Mouse (Mus musculus) Patski (cell line): ENCODE data around the gene Timp2. TPM values are rescaled to one million over a fixed set of nuclear protein-coding genes. Genes with fewer than 3 reads are reported as not detected.

Experiments used
- ATAC-seq: fragments of 100-300 bp; one replicate; pipeline ENCODE4 v1.8.0; 2021
- CTCF ChIA-PET: fragments of 350-600 bp; sonication (Branson Sonifier 250); formaldehyde crosslinking; loops from one replicate; lab custom pipeline; 2022; ENCODE audit warnings: inconsistent platforms; lab: Charles Lee
- POLR2A ChIA-PET: fragments of 350-600 bp; sonication (Branson Sonifier 250); formaldehyde crosslinking; loops from one replicate; lab custom pipeline; 2022; ENCODE audit warnings: antibody characterized with exemption, inconsistent platforms; lab: Charles Lee
- DNase-seq: peaks from one replicate; pipeline ENCODE4 v3.0.0-alpha.2; 2011; ENCODE audit warnings: low read depth, low spot score
- H3K27me3 ChIP-seq: fragments of 371-371 bp; one replicate; pipeline ENCODE4 v1.5.1; 2021
- CTCF ChIP-seq: fragments of 100-300 bp; IDR thresholded peaks from one replicate; pipeline ENCODE4 v1.5.1; 2021
- in situ Hi-C: fragments of 300-500 bp; cut with MboI; formaldehyde crosslinking; loops from 3 replicates; pipeline ENCODE4 v1.11.1; 2018; ENCODE audit warnings: low pct_unique_long_range_greater_than_20kb, mixed read lengths
- polyA plus RNA-seq: library from polyadenylated mRNA; unstranded; gene quantifications from one replicate; pipeline ENCODE4 v1.2.3, GENCODE M21; 2021

The Timp2 gene
- polyA plus RNA-seq, 1 experiment from 2014 or later, result 459 TPM

DNA sequence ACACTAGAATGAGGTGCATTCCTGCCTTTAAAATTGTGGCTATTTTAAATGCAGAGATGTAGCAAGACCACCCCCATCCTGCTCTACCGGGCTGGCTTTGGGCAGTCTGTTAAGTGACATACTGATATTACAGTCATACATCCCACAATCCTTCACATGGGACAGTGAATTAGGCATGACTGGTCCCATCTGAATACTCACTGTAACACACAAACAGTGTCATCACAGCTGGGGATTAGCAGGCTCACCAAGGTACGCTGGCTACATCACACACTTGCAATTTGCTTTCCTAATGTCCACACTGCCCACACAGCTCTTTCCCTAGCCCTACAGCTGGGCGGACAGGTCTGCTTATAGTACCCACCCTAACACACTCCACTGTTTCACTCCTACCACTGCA, 75.3 kb downstream of the Timp2 start:
- POLR2A ChIA-PET, result interaction anchor here (1.5 kb wide), 1 partner anchor 9 kb away, joined by 6 read pairs; no protein-coding TSS in a partner anchor
- TF ChIP-seq CTCF, result no peak
- DNase-seq, result no peak
- in situ Hi-C loops, result no loop called here
- no peak for ATAC-seq
- no peaks in the 10 kb centered on the region for H3K27me3 ChIP-seq
- CTCF ChIA-PET, result interaction anchor here (1.2 to 2.3 kb wide), 2 partner anchors 10 to 18 kb away, joined by 3 to 8 read pairs; partner anchors contain the start of gene Usp36

DNA sequence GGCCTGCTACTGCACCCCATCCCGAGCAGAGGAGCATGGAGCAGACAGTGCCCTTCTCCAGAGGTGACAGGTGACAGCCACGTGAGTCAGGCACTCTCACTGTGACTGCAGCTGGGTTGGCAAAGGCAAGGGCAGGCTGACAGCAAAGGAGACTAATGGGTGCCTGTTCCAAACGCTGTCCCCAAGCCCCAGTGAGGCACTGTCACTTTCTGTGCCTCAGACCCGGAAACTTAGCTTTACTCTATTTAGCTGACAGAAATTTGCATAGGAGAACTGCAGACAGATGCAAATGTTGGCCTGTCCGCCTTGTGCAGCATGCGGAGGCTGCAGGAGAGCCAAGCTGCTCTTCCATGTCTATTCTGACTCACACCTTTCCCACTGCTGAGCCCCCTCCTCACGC, 79.2 kb downstream of the Timp2 start:
- in situ Hi-C loops, result no loop called here
- CTCF ChIA-PET, result no interaction called here
- H3K27me3 ChIP-seq, result no peaks in the 10 kb centered on the region
- POLR2A ChIA-PET, result no interaction called here
- ATAC-seq (no peak), DNase-seq (no peak)
- TF ChIP-seq CTCF, result no peak

DNA sequence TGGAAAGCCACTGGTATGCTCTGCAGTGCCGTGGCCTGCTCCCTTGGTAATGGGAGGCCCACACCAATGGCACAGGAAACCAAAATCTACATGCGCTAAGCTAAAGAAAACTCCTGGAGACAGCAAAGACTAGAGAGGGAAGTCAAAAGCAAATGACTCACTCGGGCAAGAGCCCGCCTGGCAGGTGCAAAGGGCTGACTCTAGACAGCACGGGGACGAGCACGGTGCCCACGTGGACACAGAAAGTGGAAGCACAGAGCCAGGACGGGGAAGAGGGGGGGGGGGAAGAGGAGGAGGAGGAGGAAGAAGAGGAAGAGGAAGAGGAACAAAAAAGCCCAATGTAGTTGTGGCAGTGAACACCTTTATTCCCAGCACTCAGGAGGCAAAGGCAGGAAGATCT, 80.4 kb downstream of the Timp2 start:
- in situ Hi-C loops, result no loop called here
- no peak for TF ChIP-seq CTCF
- ATAC-seq (no peak), DNase-seq (no peak)
- POLR2A ChIA-PET, result no interaction called here
- CTCF ChIA-PET, result no interaction called here
- no peaks in the 10 kb centered on the region for H3K27me3 ChIP-seq

DNA sequence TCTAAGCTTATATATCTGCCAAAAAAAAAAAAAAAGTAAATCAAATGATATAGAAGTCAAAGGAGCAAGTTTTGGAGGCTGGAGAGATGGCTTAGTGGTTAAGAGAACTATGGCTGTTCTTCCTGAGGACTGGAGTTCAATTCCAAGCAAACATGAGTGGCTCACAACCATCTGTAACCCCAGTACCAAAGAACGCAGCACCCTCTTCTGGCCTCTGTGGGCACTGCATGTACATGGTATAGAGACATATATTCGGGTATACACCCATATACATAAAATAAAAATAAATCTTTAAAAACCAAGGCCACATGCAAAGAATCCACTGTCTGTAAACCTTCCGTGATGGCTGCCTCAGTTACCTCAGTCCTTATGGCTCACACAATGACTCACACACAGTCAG, 85.7 kb downstream of the Timp2 start:
- no peaks in the 10 kb centered on the region for H3K27me3 ChIP-seq
- ATAC-seq, result no peak
- no peak for TF ChIP-seq CTCF
- no peak for DNase-seq
- ChIA-PET CTCF (interaction anchor here (0.7 to 0.9 kb wide), 3 partner anchors 9 to 48 kb away, joined by 3 to 4 read pairs (median 3); no protein-coding TSS in a partner anchor), POLR2A (no interaction called here)
- in situ Hi-C loops, result no loop called here

DNA sequence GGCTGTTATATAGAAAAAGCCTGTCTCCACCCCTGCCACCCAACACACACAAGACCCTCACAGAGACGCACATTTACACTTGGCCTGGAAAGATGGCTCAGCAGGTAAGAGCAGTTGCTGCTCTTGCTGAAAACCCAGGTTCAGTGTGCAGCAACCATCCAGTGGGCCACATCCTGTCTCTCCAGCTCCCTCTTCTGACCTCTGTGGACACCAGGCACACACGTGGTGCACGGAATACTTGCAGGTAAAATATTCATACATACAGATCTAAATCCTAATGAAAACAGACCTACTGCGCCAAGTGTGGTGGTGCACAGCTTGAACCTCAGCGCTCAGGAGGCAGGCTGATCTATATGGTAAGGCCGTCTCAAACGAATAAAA, 88.9 kb downstream of the Timp2 start:
- ChIA-PET POLR2A (no interaction called here), CTCF (no interaction called here)
- no peak for TF ChIP-seq CTCF
- no peak for DNase-seq
- in situ Hi-C loops, result no loop called here
- no peaks in the 10 kb centered on the region for H3K27me3 ChIP-seq
- ATAC-seq, result no peak

DNA sequence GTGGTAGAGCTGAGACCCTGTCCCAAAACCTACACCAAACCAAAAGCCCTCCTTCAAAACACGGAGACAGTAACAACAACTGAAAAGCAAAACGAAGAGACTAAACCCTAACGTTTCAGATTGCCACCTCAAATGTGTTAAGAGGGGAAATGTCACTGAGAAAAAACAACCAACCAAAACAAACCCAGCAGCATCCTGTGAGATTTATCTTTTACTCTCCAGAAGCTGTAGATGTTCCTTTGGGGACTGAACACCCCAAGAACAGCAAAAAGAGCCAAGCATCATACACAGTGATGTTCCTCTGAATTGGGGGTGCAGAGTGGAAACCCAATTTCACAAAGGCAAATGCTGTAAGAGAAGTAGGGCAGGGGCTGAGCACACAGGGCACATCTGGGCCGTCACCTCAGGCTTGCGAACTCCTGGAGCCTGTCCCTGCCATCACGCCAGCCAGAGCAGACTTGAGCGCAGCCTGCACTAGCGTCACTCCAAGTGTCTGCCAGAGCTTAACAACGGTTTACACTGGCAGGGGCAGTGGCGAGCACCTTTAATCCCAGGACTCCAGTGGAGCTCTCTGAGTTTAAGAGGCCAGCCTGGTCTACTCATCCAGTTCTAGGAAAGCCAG, 89.4 kb downstream of the Timp2 start:
- in situ Hi-C loops, result no loop called here
- no peak for ATAC-seq
- DNase-seq, result no peak
- CTCF ChIA-PET, result interaction anchor here (0.8 kb wide), 1 partner anchor 11 kb away, joined by 3 read pairs; no protein-coding TSS in a partner anchor
- POLR2A ChIA-PET, result no interaction called here
- no peak for TF ChIP-seq CTCF
- H3K27me3 ChIP-seq, result no peaks in the 10 kb centered on the region

DNA sequence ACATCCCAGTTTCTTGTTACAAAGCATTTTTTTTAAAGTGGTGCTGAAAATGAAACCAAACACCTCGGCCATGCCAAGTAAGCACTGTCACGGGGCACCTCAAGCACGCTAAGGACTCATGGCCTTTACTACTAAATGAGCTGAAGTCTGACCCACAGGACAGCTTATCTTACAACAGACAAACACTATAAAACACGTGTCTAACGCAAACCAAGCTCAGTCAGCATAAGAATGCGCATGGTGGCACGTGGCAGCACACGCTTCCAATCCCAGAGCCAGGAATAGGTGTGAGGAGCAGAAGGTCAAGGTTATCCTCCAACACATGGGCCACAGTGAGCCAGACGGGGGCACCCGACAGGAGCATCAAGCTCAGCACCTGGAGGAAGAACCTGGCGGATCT, 89.9 kb downstream of the Timp2 start:
- ATAC-seq (no peak), DNase-seq (no peak)
- no peaks in the 10 kb centered on the region for H3K27me3 ChIP-seq
- no peak for TF ChIP-seq CTCF
- in situ Hi-C loops, result no loop called here
- POLR2A ChIA-PET, result no interaction called here
- CTCF ChIA-PET, result interaction anchor here (0.8 kb wide), 1 partner anchor 11 kb away, joined by 3 read pairs; no protein-coding TSS in a partner anchor

DNA sequence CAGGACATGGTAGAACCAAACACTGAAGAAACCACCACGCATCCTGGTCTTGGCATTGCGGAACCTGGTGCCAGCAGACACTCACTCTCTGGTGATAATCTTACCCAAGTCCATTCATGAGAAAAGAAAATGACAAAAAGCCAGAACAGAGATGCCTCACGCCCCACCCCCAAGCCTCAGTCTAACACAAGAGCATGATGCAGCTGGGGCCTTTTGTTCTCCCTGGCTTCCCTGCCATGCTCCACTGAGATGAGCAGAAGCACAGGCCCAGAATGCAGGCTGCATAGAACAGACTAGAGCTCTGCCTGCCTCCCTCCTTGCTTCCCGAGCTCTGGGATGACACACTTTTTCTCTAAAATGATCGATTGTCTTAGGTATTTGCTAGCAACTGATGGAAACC, 92.4 kb downstream of the Timp2 start:
- H3K27me3 ChIP-seq, result no peaks in the 10 kb centered on the region
- CTCF ChIA-PET, result no interaction called here
- no peak for TF ChIP-seq CTCF
- in situ Hi-C loops, result no loop called here
- ATAC-seq (no peak), DNase-seq (no peak)
- POLR2A ChIA-PET, result no interaction called here

DNA sequence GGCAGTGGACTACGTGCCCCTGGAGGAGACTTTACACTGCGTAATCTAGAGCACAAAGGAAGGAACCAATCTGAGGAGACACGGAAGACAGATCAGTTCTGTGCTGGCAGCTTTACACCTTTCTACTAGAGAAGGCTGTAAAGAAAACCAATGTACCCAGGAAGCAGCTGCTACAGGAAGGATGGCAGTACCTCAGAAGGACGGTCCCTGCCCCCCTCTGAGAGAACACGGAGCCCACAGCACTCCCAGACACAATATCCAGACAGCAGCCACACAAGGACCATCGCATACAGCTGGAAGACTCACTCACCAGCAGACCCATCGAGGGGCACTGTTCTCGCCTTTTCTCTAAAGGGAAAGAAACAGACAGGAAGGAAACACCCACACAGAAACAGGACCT, 95.5 kb downstream of the Timp2 start:
- in situ Hi-C loops, result no loop called here
- POLR2A ChIA-PET, result no interaction called here
- no peaks in the 10 kb centered on the region for H3K27me3 ChIP-seq
- ATAC-seq (no peak), DNase-seq (no peak)
- CTCF ChIA-PET, result no interaction called here
- no peak for TF ChIP-seq CTCF

DNA sequence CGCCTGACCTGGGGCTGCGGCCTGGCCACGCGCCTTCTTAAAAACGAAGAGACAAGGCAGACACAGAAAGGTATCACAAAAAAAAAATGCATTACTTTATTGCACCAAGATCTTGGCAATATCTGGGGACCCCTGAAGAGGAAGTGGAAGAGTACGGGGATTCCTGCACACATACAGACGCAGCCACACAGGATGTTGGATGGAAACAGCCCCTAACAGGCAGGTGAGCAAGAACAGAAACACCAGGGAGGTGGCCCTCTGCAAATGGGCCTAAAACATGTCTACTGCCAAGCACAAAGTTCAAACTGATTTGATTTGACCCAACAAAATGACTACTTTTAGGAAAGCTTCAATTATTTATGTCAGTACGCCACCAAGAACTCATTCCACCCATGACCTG, 96.0 kb downstream of the Timp2 start:
- ChIA-PET POLR2A (no interaction called here), CTCF (no interaction called here)
- DNase-seq (no peak), ATAC-seq (no peak)
- H3K27me3 ChIP-seq, result no peaks in the 10 kb centered on the region
- TF ChIP-seq CTCF, result no peak
- in situ Hi-C loops, result no loop called here

DNA sequence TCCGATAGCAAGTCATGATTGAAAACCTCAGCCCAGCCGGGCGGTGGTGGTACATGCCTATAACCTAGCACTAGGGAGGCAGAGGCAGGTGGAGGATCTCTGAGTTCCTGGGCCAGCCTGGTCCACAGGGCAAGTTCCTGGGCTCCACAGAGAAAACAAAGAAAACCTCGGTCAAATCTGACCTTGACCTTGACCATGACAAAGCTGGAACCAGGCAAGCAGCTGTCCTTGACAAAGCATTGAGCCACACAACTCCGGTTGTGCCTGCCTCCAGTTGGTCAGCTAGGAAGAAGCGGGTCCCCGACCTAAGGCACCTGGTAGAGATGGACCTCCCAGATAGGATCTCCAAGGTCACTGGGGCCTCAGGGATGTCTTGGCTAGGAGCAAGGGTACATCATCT, 99.2 kb downstream of the Timp2 start:
- in situ Hi-C loops, result no loop called here
- TF ChIP-seq CTCF, result no peak
- no peak for DNase-seq
- ChIA-PET CTCF (no interaction called here), POLR2A (no interaction called here)
- no peak for ATAC-seq
- no peaks in the 10 kb centered on the region for H3K27me3 ChIP-seq
